Mouse (Mus musculus) spleen, adult 12 weeks (tissue): ENCODE measurements around the gene 1700013F07Rik.
"Not testable (repeated sequence)": the region's sequence is repeated elsewhere in the genome, so short reads cannot be mapped to it uniquely, and the experiment has no call there.

Source experiments
- DNase-seq: peaks from one replicate; pipeline ENCODE4 v3.0.0; 2022; ENCODE audit warnings: low spot score

1700013F07Rik gene

DNA sequence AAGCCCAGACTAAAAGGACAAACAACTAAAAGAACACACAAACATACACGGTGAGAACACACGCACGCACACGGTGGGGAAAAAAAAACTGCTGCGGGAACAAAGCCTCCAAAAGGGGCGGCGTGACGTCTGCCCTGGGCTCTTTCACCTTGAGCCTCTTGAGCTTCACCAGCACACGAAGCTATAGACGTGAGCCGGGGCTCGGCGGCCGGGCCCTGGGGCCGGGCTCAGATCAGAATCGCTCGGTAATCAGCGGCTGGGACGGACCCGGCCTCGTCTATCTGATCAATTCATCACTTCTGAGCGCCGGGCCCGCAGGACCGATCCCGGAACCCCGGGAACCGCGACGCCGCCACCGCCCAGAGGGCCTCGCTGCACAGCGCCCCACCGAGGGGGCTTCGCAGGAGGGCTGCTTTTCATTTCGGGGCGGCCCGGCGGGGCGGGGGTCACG, 20.2 kb downstream of the 1700013F07Rik start:
- DNase-seq: no peak

DNA sequence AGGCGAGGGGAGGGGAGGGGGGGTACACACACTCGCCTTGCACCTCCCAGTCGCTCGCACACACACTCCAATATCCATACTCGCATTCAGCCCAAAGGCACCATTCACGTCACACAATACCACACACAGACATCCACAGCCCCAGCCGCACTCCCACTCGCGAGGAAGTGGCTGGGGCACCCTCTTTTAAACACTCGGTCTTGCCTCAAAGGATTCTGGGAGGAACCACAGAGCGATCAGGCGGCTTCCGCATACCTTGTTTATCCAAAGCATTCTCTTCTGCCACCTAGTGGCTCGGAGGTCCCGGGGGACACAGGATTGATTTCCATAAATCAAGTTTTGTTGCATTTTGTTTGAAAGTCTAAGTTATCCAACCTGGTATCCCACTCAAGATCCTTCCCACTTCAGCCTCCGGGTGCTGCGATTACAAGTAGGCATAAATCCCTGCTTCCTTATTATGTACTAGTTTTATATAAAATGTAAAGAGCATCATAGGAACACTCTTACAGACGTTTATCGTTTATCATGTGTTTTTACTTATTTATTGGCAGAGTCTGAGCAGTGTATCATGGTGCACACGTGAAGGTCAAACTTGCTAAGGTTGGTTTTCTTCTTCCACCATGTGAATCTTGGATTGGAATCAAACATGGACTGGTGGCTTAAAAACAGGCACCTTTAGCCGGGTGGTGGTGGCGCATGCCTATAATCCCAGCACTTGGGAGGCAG, 20.8 kb downstream of the 1700013F07Rik start:
- peak; percentile 85 for DNase-seq

DNA sequence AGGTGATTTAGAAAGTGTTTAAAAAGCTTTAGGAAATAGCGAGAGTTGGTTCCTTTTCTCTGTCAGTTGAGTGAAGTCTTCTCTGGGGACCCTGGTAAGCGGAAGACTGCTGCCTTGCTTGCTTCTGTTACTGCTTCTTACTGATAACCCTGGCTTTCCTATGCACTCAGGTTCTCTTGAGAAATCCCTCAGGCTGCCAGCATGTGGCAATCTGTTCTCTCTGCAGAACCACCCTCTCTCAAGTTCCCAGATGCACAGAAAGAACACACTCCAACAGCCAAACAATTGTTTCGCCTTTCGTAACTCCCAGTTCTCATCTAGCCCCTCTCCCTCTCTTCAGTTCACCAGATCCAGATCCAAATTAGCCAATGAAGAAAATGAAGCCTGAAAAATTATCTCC, 23.9 kb downstream of the 1700013F07Rik start:
- no peak for DNase-seq

DNA sequence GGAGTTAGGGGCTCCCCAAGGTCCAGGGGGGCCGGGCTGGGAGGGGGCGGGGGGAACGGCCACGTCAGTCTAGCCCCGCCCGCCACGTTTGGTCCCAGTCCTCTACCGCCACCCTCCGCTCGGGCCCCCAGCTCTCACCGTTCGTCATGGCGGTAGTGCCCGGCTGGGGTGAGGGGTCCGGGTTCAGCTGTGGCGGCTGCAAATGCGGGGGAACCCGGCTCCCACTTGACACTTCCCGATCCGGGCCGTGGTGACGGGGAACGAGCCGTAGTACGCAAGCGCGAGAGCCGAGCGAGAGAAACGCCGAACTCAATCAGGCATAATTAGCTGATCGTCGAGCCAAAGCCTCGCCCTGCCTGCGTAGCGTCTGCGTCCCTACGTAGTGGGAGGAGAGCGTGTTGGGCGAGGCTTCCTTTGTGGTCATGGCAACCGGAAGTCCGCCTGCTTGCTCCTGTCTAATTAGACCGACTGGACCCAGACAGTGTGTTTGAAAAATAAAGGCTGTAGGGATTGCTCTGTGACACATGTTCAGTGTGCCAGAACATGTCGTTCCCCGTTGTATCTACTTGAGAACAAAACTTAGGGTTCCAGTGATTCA, 28.3 kb downstream of the 1700013F07Rik start, which contains the start of gene Tmem167b:
Gene Tmem167b, minus strand, starts transcription at position 334 of the 598 bp plus-strand sequence.
- DNase-seq: peak; percentile 96

DNA sequence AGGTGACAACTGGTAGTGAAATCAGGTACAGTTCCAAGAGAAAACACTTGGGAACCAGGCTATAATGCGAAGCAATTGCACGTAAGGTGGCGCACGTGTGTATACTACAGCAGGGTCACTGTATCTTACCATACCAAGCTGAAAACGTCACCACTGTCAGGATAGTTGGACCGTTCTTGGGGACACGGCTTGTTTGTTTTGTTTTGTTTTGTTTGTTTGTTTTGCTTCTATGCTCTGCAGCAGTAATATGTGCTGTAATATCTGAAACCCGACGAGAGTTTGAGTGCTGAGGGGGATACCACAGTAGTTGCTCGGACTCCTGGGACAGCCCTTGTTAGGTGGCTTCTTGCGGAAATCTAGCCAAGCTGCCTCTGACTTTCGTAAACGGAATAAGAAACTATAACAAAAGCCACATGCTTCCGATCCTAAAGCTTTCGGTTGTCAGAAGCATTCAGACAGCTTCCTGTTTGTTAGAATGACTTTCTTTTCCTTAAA, 28.9 kb downstream of the 1700013F07Rik start:
- DNase-seq: no peak

DNA sequence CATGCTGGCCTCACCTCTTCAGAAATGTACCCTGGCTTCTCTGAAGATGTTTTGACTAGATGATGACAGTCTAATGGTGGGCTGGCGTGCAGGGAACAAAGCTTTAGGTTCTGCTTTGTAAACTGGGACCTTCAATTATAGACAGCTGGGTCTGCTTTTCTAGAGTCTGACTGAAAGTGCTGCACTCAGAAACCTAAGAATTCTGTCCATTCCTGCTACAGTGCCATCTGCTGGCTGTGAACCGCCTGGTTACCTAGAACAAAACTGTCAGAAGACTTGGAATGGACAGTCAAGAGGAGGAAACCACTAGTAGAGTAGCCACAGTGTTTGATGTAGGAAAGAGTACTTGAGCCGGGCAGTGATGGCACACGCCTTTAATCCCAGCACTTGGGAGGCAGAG, 29.4 kb downstream of the 1700013F07Rik start:
- DNase-seq: peak; percentile 70

DNA sequence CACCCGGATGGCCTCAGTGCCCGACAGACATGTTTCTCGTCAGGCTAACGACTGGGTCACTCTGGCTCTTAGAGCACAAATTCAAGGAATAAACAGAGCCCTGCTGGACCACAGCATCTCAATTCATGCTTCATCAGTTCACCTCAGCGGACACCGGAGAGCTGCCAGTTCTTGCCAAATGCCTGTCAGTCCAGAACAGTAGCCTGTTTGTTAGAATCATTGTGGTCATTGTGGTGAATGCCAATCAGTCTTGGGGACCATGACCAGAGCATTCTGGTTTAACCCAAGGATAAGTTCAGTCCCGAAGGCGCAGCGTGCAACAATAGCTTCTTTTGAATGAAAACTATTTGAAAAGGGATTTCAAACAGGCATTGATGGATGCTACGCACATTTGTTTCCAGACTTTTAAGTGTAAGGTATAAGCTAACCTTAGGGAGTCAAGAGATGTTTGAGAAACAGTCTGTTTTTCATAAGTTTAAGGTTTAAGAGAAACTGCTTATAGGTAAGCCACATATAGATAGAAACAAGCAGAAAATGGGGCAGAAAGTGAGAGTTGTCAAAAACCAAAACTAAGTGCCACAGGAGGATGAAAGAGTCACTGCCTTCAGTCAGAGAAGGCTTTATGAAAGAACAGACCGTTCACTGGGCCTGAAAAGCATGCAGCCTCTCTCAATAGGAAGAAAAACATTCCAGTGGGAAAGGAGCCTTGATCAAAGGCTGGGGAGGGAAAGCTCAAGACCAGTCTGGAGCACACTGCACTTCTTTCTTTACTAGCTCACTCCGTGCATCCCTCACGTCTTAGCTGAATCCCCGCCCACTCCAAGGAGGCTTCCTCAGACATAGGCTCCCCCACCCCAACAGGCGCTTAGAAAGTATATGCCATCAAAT, 34.3 kb downstream of the 1700013F07Rik start:
- DNase-seq: no peak

DNA sequence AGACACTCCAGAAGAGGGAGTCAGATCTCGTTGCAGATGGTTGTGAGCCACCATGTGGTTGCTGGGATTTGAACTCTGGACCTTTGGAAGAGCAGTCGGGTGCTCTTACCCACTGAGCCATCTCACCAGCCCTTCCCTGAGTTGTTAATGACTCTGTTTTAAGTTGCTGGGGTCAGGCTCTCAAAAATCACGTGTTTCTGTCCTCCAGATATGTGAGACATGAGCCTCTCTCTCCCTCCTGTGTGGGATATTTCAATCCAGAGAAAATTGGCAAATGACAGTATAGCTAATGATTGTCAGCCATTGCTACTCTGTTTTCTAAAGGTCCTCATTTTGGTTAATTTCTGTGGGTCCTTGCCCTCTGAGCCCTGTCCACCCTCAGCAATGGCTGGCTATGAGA, 35.7 kb downstream of the 1700013F07Rik start:
- not testable (repeated sequence) for DNase-seq

DNA sequence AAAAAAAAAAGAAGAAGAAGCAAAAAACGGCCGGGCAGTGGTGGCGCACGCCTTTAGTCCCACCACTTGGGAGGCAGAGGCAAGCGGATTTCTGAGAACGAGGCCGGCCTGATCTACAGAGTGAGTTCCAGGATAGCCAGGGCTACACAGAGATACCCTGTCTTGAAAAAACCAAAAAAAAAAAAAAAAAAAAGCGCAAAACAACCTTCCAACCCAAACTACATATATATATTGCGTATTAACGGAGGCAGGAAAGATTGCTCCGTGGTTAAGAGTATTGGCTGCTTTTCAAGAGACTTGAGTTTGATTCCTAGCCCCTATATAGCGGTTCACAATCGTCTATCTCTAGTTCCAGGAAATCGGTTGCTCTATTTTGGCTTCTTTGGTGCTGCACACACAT, 36.9 kb downstream of the 1700013F07Rik start:
- no peak for DNase-seq

DNA sequence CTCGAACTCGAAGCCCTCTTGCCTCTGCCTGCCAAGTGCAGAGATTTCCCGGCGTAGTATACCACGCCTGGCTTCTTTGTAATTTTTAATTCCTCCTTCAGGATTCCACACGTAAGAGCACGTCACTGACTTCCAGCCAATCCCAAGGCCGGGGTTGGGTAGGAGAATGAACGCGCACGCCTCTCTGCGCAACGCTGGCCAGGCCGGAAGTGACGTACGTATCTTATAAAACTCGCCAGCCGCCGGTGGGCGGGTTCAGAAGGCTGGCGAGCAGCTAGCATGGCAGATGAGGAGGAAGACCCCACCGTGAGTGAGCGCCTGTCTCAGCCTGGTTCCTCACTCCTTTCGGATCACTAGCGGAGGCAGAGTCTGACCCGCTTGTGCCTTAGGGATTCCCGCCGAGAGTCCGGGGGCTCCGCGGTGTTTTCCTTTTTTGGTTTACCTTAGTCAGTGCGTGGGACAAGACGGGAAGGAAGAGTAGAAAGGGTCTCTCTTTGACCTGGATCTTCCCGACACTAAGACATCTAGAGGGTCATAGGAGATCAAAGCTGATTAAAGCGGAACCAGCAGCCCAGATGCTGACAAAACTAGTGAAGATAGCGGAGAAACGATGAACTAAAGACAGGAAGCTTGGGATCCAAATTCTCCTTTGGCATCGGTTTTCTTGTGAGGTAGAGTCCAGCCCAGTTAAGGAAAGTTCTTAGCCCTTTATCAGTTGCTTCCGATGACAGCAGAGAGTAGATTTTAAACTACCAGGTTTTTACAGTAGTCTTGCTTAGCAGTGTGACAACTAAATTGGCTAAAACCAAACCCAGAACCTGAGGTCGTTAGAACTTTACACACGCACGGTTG, 37.7 kb downstream of the 1700013F07Rik start, which contains the start of gene Taf13:
Gene Taf13, plus strand, starts transcription at position 256 of the 852 bp plus-strand sequence.
- DNase-seq: peak; percentile 92

DNA sequence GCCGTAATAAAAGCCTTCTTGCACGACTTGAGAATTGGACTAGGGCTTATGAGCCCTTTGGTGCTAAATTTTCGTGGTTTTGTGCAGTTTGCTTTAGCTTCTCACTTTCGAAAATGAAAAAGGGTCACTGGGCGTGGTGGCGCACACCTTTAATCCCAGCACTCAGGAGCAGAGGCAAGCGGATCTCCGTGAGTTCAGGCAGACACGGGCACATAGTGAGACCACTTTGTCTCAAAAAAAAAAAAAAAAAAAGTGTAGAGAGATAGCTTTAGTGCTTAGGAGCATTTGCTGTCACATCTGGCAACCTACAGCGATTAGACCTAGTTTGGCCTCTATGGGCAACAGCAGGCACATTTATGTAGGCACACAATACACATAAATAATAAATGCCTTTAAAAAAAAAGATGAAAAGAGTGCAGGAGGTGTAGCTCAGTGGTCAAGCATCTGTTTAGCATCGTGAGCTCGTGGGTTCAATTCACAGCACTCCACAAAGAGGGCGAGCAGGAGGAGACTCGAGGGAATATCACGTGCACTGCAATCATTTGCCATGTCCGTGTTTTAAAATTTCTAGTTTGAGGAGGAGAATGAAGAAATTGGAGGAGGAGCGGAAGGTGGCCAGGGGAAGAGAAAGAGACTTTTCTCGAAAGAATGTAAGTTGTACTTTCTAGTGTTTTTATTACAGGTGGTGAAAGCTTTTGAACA, 38.5 kb downstream of the 1700013F07Rik start:
- DNase-seq: no peak

DNA sequence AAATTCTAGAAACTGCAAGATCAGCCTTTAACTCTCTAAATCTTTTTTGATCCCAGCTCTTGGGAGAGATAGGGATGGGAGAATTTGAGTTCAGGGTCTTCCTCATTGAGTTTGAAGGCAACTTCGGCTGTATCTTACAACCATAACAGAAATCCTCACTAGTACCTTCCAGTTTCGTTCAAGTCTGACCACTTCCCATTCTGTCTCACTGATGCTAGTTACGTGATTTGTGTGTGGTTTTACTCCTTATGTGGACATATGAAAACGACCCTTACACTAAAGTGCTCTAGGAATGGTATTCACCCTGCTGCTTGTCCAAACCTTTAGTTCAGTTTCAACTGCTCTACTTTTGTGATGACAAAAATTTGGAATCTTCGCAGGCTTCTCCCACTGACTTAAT, 40.1 kb downstream of the 1700013F07Rik start:
- DNase-seq: no peak

DNA sequence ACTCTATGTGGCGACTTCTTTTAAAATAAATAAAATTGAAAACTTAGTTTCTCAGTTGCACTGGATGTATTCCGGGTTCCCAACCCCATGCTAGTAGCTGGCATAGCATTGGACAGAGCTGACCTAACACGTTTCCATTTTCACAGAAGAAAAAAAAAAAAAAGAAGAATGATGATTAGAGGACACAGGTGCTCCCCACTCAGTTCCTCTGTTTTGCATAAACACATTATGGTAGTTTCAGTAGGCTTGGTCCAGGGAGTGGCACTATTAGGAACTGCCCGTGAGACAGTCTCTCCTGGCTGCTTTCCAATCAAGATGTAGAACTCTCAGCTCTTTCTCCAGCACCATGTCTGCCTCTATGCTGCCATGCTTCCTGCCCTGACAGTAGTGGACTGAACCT, 50.6 kb downstream of the 1700013F07Rik start:
- no peak for DNase-seq

DNA sequence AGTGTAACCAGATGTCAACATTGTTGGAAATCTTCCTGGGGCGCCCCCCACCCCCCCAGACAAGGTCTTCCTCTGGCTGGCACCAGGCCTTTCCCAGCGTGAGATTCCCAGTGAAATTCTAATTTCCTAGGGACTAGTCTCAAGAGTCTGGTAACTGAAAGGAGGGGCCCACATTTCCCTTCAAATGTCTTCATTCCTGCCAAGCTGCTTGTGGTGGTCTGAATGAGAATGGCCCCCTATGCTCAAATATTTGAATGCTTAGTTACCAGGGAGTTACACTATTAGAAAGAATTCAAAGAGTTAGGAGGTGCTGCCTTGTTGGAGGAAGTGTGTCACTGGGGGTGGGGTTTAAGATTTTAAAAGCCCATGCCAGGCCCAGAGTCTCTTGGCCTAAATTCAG, 54.5 kb downstream of the 1700013F07Rik start:
- no peak for DNase-seq

DNA sequence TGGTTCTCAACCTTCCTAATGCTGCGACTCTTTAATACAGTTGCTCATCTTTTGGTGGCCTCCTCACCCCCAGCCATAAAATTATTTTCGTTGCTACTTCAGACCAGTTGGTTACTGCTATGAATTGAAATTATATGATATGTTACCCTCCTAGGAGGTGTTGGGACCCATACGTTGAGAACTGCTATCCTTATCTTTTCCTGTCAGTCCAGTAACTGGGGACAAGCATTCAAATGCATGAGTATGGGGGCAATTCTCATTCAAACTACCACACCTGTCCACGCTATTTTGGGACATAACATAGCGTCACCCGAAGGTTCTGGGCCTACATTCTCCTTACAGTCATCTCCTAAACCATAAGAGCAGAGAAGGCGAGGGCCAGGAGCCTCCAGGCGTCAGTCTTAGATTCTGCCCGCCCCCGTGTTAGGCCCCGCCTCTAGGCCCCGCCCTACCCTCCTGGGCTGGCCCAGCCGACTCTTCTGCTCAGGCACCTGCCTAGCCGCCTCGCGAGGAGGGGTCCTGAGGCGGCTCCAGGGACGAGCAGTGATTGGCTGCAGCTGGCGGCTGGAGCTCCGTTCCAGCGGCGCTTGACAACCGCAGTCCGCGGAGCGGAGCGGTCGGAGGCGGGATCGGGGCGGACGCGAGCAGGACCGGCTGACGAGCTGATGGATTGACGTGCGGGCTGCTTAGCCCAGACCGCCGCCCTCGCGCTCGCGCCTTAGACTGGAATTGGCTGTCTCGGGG, 57.0 kb downstream of the 1700013F07Rik start, which contains the start of gene Wdr47:
Gene Wdr47, plus strand, starts transcription at position 494 of the 744 bp plus-strand sequence.
- DNase-seq: peak; percentile 95

DNA sequence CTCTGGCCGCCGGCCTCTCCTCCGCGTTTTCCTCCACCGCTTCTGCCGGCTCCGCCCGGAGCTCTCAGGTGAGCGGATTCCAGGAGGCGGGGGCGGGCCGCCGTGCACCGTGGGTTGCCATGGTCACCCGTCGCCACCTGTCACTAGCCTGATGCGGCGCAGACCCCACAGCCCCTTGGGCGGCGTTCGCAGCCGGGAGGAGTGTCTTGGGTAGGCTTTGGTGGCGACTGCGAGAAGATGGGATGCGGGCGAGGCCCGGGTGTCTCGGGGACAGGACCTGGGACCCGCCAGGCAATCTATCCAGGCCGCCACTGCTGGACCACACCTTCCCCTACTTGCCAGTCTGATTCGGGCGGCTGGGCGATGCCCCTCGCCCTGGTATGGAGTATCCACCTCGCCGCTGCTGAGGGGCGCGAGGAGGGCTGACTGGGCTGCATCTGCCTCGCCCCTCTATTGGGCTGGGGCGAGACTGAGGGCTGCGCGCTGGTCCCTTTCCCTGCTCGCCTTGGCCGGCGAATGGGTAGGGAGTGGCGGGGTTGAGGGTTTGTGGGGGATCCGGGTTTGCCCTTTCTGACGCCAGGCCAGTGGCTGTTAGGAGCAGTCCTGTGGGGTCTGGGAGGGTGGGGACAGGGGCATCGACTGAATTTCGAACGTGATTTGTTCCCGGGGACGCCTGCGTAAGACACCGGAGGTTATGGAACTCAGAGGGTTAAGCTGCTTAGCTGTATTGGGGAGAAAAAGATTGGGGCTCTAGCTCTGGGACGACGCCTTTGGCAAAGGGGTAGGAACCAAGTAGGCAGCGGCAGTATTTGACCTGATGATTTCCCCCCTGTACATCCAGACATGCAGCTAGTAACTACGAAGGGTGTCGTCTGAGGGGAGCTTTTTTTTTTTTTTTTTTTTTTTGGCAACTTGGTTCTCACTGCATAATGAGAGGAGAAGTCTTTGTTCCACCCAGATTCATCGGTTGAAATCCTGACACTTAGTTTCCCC, 57.9 kb downstream of the 1700013F07Rik start:
- DNase-seq: no peak
